Mouse (Mus musculus) lung, postnatal 25 days (tissue): ENCODE measurements around the gene Commd3.

Experiments
- DNase-seq: peaks from one replicate; pipeline ENCODE4 v3.0.0; 2022; ENCODE audit warnings: low spot score

Commd3 gene

GRCm38 (mm10) chr2:18722208-18722830 is 50.1 kb downstream of the Commd3 start:
- no peak for DNase-seq

GRCm38 (mm10) chr2:18724462-18724861 is 52.3 kb downstream of the Commd3 start:
- no peak for DNase-seq
